Mouse (Mus musculus) heart, postnatal 14 days (tissue): ENCODE measurements around the gene Mrrf. TPM values are rescaled to one million over a fixed set of nuclear protein-coding genes. Genes with fewer than 3 reads are reported as not detected.
A peak's percentile ranks its signal among the peaks of the same experiment; 100 is the strongest.

Source experiments
- DNase-seq, 2 experiments: peaks; one replicate each; pipeline ENCODE4 v3.0.0; 2021 to 2022
- intact Hi-C: fragments of 180-260 bp; cut with DNase I; formaldehyde crosslinking; loops from one replicate; pipeline ENCODE4 v1.15.1; 2025
- long read RNA-seq, 2 experiments: library from polyadenylated mRNA; stranded (forward); transcript quantifications; one replicate each; pipeline ENCODE4 v2.0.0; 2021
- total RNA-seq, 2 experiments: library from RNA; stranded (reverse); gene quantifications; 2 replicates each; pipeline ENCODE4 v1.2.3; 2021

Gene Mrrf
- total RNA-seq = 10 to 100 TPM; 36.2 to 45.2 TPM
- long read RNA-seq, experiment 1, transcript Mrrf-201 (7 exons, 2,623 nt) = major isoform, 59 of 73 reads
- long read RNA-seq, experiment 1, partial matches to known transcripts = 7 of 73 reads
- long read RNA-seq, experiment 1, other reads (novel, unspliced or antisense) = 5 of 73 reads
- long read RNA-seq, experiment 2, transcript Mrrf-201 (7 exons, 2,623 nt) = major isoform, 57 of 70 reads
- long read RNA-seq, experiment 2, partial matches to known transcripts = 4 of 70 reads
- long read RNA-seq, experiment 2, other reads (novel, unspliced or antisense) = 8 of 70 reads

DNA sequence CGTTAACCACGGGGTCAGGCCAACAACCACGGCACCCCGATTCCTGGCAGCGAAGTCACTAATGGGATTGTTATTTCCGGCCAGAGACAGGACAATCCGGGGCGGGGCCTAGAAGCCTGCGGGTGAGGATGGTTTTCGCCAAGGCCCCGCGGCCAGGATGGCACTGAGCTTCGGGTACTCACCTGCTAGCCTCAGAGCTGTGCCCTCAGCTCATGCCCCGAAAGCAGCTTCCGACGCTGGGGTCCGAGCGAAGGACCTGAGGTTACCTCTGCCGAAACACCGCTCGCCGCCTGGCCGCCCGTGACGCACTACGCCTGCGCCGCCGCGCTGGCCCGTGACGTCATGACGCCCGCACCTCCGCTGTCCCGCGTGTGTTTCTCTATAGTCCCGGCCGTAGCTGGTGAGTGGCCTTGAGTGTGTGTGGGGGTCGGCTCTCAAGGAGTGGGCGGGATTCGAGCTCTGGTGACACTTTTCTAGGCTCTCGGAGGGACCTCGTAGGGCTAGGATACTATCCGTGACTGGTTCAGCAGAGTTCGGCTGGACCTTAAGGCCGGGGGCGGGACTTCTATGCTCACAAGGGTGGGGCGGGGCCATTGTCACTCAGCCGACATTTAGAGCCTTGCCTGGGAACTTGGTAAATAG, at the start of gene Mrrf, which contains the start of gene Rbm18:
Gene Mrrf, plus strand, starts transcription at position 90 of the 642 bp plus-strand sequence.
Gene Rbm18, minus strand, starts transcription at position 474 of the 642 bp plus-strand sequence.
- peak; percentile 94 to 95 for DNase-seq
- intact Hi-C loops = loop anchor here (2.0 to 5.0 kb wide), 3 partner anchors 62 to 124 kb away; no protein-coding TSS in a partner anchor

DNA sequence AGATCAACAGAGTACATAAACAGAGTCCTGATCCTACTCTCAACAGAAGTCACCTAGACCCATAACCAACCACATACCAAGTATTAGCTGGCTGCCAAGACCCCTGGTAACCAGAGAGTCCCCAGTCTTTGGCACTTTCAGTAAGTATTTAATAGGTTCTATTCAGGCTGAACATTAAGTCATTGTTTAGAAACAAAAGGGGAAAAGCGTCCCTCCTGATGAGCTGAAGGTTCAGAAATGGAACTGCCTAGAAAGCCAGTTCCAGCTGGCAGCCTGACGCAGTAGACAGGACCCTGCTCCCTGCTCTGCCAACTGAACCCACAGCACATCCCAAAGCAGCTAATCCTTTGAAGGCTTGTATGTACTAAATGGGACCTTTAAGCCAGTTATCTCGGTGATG, 47.0 kb upstream of the Mrrf start:
- DNase-seq = no peak
- intact Hi-C loops = no loop called here

DNA sequence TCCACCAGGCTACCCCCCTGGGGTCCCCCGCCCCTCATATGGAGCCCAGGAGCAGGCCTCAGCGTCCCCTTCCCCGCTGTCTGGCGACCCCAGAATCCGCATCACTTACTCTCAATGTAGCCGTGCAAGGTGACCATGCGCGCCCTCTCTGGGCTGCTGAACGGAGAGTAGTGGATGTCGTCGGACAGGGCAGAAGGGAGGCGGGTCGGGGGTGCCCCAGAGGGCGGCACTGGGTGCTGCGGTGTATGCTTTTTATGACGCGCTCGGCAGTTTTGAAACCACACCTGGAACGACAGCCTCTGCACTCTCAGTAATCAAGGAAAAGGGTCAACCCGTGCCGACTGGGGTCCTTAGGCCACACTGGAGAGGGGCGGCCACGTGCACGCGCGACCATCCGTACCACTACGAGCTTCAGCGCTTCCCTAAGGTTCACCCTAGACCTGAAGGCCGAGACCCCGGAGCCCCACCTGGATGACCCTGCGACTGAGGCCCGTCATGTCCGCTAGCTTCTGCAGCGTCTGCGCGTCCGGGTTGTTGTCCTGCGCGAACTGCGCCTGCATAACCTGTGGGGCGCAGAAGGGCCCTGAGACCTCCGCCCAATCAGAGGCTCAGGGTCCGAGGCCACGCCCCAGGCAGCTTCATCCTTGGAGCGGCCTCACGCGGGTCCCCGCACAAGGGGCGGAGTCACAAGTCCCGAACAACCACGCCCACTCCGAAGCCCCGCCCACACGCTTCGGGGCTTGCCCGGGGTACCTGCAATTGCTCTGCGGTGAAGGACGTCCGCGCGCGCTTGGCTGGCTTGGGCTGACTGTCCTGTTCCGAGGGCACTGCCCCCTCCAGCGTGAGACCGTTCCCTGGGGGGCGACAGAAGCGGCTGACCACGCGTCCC, 45.1 kb upstream of the Mrrf start:
- intact Hi-C loops = no loop called here
- DNase-seq = peak; percentile 37 to 40

DNA sequence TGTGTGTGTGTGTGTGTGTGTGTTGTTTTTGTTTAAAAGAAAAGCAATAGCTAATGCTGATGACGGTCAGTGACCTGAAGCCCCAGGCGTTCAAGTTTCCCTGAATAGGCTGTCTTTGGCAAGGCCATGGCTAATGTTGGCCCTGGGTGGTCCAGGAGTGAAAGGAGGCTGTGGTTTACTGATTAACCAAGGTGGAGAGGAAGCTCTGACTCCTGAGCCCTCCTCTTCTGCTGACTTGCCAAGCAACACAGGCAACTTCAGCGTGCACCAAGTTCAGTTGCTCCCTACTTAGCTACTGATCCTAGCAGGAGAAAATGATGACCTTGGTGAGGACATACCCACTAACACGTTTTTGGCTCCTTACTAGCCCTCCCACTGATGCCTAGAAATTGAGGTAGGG, 43.4 kb upstream of the Mrrf start:
- intact Hi-C loops = no loop called here
- DNase-seq = no peak

DNA sequence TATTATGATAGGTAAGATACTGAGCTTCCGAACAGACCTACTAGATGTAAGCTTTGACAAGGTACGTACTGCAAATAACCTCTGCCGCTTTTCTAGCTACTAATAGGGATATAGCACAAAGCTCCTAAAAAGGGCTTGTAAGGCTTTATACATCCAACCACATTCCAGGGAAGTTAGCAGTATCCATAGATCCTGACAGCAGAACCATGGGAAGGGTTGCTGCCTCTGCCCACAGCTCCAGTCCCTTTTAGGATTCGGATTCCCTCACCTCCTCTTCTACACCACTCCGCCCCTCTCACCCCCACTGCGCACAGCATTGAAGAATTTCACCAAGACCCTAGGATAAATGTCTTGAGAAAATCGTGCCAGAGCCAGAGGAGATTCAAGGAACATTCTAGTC, 42.9 kb upstream of the Mrrf start:
- intact Hi-C loops = no loop called here
- no peak for DNase-seq

DNA sequence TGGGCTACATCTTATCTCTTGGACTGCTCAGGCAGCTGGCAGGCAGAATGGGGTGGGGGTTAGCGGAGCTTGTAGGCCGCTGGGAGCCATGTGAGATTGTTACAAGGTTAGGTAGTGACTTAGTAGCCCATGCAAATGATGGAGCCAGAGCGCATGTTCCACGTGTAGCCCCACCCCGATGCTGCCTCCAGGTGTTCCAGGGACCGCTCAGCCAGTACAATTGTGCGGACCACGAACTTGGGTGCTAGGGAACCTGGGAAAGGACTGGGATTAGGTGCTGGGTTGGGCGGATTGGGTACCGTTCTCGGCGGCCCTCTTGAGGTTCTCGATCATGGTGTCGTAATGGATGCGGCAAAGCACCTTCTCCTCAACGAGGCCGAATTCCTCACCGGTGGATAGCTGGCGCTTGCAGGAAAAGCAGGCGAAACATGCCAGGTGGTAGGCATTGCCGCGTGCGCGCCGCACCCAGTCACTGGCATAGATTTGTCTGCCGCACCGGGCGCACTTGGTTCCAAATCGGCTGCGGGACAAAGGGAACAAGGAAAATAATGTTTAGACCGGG, 42.2 kb upstream of the Mrrf start:
- intact Hi-C loops = no loop called here
- DNase-seq = no peak

DNA sequence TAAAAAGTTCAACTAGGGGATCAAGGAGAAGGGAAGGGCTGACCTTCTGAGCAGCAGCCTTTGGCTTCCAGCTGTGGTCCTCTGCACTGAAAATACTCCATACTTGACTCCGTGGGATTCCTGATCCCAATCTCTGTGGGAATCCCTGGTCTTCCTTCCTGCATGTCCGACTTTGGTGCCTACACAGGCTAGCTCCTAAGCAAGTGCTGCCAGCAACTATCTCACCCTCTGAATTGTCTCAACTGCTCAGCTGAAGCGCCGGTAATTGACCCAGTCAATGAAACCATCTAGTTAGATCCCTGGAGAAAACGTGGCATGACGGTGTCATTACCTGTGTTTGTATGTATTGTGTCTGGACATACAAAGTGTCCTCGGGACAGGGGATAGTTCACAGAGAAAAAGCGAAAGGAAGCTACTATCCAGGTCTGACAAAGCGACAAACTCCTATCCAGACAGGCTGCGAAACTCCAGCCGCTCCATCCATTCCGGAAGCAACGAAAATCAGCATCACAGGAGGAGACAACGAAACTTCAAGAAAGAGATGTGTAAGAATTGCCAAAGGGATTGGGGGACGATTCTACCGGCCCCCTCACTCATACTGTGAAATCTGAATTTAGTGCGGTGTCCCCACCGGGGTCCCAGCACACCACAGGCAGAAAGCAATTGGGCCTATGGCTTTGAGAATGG, 38.9 kb upstream of the Mrrf start:
- DNase-seq = no peak
- intact Hi-C loops = no loop called here

DNA sequence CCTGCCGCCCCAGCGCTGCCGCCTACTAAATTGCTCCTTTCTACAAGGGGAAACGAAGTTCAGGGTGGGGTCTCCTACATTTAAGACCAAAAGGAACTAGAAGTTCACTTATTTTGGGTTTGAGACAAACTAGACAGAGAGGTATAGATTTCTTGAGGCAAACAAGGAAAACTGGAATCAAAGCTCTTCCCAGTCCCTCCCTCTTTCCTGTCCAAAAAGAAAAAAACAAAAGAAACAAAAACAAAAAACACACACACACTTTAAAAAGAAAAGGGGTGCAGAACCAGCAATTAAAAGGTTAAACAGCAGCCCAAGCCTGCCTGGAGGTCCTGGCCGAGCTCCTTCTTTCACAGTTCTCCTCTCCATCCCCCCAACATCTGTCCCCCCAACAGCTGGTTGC, 38.2 kb upstream of the Mrrf start:
- intact Hi-C loops = no loop called here
- DNase-seq = no peak

DNA sequence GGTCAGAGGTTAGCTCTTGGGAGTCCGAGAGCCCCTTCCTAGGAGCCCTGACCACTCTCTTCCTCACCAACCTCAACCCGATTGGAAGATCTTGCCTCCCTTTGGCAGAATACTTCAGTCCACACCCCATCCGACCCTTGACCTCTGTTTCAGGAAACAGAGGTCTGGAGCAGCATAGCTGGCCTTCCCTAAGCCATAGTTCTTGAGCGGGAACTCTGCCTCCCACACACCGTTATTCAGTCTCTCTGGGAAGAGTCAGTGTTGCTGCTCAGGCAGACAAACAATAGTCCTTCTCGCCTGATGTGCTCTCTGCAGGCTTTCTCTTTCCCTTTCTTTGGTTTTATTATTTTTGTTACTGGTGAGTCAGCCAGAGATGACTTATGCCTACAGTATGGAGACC, 36.5 kb upstream of the Mrrf start:
- no peak for DNase-seq
- intact Hi-C loops = loop anchor here (5.0 kb wide), 3 partner anchors 72 to 113 kb away; no protein-coding TSS in a partner anchor

DNA sequence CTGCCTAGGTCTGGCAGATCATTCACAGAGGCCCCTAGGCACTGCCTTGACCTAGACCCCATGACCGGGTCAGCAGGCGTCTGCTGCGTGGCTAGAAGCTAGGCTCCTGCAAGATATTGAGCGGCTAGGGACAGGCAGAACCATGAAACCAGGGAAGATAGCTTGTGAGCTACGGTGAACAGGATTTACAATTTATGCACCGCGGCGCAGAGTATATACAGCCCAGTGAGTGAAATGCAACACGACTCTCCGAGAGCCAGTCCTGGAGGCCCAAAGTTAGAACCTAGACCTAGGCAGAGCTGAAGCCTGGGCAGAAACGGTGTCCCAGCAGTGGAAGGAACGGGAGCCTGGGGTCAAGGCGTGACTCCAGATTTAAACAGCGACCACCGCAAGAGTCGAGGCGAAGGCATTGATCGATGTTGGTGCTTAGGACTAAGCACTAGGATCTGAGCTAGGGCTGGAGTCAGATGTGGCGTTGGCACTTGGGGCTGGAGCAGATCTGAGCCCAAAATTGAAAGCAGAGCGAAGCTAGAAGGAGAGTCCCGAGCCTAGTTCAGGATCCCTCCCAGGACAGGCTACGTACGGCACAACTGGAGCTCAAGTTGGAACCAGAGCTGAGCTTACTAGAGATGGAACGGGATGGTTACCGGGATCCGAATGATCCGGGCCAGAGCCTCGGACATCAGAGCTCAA, 34.2 kb upstream of the Mrrf start:
- intact Hi-C loops = loop anchor here (5.0 kb wide), 3 partner anchors 75 to 110 kb away; no protein-coding TSS in a partner anchor
- DNase-seq = no peak

DNA sequence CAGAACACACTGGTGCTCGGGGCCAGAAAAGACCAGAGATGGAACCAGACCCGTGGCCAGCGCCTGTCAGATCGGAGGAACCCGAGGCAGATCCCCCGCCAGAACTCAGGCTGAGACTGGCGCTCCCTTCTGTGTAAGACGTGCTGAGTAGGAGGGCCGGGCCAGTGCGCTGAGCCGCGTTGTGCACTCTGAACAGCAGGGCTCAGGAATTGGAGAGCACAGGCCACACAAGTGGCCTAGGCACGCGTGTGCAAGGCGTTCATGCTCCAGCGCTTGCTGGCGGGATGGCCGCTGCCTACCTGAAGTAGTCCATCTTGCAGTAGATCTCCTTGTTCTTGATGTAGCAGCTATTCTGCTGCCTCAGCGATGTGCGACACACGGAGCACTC, 33.6 kb upstream of the Mrrf start:
- peak in 1 of 2 experiments; percentile 25 for DNase-seq
- intact Hi-C loops = loop anchor here (5.0 kb wide), 3 partner anchors 75 to 110 kb away; no protein-coding TSS in a partner anchor

DNA sequence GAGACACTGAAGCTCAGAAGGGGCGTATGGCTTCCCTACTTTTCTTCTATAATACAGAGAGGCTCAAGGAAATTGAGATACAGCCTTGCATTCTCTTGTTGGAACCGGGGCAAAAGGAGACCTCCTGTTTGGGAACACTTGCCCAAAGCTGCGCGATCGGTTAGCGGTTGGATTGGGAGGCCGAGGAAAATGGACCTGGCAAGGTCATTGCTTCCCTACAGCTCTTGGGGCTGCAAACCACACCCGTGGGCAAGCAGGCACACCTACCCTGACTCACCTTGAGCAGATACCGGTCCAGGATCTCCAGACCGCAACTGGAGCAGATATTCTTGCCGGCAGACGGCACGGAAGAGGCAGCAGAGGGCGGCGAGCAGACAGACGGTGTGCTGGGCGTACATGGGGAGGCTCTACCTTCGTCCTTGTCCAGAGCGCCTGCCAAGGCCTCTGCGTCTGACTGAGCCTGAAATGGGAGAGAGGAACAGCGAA, 33.1 kb upstream of the Mrrf start:
- no peak for DNase-seq
- intact Hi-C loops = loop anchor here (5.0 kb wide), 3 partner anchors 76 to 109 kb away; no protein-coding TSS in a partner anchor

DNA sequence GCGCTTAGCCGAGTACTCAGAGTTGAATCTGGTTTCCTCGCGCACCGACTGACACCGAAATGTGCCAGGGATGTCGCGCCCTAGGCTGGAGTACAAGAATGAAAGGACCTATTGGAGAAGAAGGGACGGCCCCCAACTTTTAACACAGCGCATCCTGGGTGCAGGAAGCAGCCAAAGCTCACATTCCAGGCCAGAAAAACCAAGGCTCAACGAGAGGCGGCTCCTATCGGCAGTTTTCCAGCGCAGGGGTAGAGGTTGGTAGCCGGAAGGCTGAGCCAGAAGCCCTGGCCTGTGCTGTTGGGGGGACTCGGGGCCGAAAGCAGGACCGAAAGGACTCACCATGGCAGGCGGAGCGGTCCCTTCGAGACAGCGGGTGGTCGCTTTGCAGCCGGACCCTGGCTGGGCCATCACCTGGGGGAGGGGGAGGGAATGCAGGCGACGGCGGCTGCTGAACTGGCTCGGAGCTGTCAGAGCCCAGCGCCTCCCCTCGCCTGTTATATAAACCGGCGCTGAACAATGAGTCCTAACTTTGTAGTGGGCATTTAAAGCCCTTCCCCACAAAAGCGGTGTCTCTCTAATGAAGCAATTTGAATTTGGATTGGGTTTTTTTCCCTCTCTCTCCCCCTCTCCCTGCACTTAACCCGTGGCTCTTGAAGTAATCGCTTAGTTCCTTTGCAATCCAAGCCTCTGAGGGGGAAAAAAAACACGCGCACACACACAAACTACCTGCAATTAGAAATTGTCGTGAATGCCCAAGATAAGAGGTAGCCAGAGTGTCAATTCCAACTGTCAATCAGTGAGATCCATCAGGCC, 32.4 kb upstream of the Mrrf start:
- DNase-seq = peak in 1 of 2 experiments; percentile 37
- intact Hi-C loops = loop anchor here (5.0 kb wide), 3 partner anchors 76 to 109 kb away; no protein-coding TSS in a partner anchor

DNA sequence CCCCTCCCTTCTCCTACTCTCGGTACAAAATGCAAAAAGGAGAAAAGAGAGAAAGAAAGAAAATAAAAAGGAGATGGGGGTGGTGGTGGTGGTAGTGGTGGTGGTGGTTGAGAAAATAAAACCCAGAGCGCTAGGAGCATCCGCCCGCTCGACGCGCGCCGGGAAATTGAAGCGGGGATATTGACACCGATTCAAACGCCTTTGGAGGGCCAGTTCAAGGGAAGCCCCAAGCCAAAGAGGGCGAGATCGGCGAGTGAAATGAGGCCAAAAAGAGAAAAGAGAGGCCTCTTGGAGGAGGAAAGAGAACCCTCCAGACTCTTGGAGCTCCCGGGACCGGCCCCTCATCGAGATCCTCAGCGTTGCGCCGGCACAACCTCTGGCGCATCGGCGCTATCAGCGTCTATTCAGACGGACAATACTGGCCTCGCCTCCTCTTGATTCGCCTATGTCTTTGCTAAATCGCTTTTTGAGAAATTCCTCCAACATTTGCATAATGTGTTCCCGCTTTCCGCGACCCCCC, 31.7 kb upstream of the Mrrf start:
- peak in 1 of 2 experiments; percentile 15 for DNase-seq
- intact Hi-C loops = loop anchor here (5.0 kb wide), 3 partner anchors 77 to 108 kb away; no protein-coding TSS in a partner anchor

DNA sequence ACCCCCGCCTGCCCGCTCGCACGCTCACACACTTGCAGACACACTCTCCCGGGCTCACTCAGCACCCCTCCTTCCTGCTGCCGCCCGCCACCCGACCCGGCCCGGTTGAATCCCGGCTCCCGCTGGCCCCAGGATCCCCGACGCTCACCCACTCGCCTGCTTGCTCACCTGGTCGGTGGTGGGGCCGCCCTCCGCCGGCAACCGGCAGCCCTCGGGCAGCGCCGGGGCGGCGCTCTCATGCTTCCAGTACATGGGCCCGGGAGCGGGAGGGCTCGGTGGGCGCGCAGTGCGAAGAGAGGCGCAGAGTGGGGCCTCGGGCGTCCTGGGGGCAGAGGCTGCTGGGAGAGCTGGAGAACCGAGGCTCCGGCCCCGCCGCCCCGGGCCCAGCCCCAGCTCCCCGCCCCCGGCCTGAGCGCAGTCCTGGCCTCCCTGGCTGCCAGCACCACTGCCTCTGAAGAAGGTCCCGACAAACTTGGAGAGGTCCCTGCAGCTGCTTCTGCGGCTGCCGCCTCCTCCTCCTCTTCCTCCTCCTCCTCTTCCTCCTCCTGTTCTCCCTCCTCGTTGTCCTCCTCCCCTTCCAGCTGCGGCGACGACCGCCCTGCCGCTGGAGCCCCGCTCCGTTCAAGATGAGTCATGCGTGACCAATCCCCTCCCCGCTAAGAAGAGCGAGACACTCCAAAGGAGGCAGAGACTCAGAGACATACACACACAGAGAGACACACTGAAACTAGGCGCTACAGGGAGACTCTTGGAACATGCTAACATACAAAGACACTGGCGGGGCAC, 31.0 kb upstream of the Mrrf start, which contains the start of gene Lhx6:
Gene Lhx6, minus strand, starts transcription at position 453 of the 786 bp plus-strand sequence.
- intact Hi-C loops = loop anchor here (5.0 kb wide), 3 partner anchors 78 to 107 kb away; no protein-coding TSS in a partner anchor
- DNase-seq = peak; percentile 35 to 46

DNA sequence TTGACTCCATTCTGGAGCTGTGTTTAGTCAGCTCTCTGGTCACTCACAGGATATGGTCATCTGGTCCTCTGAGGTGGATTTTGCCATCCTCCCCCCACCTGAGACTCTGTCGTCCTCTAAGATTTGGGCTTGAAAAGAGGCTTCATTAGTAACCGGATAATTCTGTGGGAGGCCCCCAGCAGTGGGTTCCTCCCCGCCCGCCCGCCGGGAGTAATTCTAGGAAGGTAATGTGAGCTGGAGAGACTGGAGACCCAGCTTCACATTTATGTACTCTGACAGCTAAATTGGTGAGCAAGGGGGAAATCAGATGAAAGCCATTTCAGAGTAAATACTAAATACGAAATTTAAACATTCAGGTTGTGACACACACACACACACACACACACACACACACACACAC, 27.6 kb upstream of the Mrrf start:
- intact Hi-C loops = no loop called here
- no peak for DNase-seq

DNA sequence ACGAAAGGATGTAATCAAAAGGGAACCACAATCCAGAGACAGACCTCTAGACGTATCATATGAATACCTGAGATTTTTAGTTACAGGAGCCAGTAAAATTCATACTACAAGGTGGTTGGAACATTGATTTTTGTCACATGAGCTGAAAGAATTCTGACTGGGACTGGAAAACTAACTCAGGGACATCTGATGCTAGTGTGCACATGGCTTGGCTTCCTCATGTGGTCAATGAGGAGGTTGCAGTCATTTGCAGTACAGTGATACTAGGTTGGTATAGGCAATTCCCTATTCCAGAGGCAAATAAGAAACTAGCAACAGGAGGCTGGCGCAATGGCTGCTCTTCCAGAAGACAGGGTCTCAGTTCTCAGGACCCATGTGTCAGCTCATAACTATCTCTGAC, 23.6 kb upstream of the Mrrf start:
- intact Hi-C loops = loop anchor here (10.0 kb wide), 1 partner anchor 162 kb away; no protein-coding TSS in a partner anchor

More for the DNA sequence above, 23.6 kb upstream of the Mrrf start:
- DNase-seq = no peak
